ENCODE assay signal across 17 mouse cellular contexts in genomic region chr3:54657888-54658626, GRCm38 (mm10). TPM values are rescaled to one million over a fixed set of nuclear protein-coding genes. Genes with fewer than 3 reads are reported as not detected.
A peak's percentile ranks its signal among the peaks of the same experiment; 100 is the strongest.
DNase-seq lines count a peak whose midpoint lies in the region; ATAC-seq and TF ChIP-seq lines count a peak whose summit lies in the region.
"Had no signal": no experiment of that assay in that cellular context is flagged by ENCODE, and none has a peak within 500 bp of the region (broad histone marks: within the 10 kb centered on the region; RNA-seq: fewer than 3 reads in every experiment).

No protein-coding gene starts in this region.

- no peaks in the 10 kb centered on the region for H3K36me3 ChIP-seq in kidney, adult 2 months (ENCODE audit: control insufficient read depth, insufficient read depth, low read length)
- no peaks in the 10 kb centered on the region for H3K36me3 ChIP-seq in embryonic facial prominence, embryonic 10.5 days (replicated peaks)
- H3K36me3 ChIP-seq in heart, postnatal 0 days (replicated peaks; ENCODE audit: control insufficient read depth, insufficient read depth, low read length), result no peaks in the 10 kb centered on the region

- no peak overlapping the region for H3K9ac ChIP-seq in heart, postnatal 0 days (replicated peaks; ENCODE audit: low read depth, low read length)

- H3K4me3 ChIP-seq in kidney, adult 2 months (ENCODE audit: insufficient read depth, low read depth, low read length), result no peak overlapping the region
- no peak overlapping the region for H3K4me3 ChIP-seq in embryonic facial prominence, embryonic 10.5 days
- no peak overlapping the region for H3K4me3 ChIP-seq in heart, postnatal 0 days (ENCODE audit: low read depth, low read length)
- H3K4me3 ChIP-seq: erythroblast, embryonic 14.5 days had no signal

- no peaks in the 10 kb centered on the region for H3K27me3 ChIP-seq in kidney, adult 2 months (replicated peaks; ENCODE audit: control insufficient read depth, insufficient read depth, low read length)
- no peaks in the 10 kb centered on the region for H3K27me3 ChIP-seq in embryonic facial prominence, embryonic 10.5 days (replicated peaks; ENCODE audit: low read depth, poor library complexity, severe bottlenecking)
- no peaks in the 10 kb centered on the region for H3K27me3 ChIP-seq in heart, postnatal 0 days (ENCODE audit: control insufficient read depth, insufficient read depth, low read length)

- DNase-seq in kidney, adult 2 months, result peak; percentile 11
- no peak for DNase-seq in kidney, adult 18-20 months
- peak; percentile 46 for DNase-seq in Muller cell, postnatal 12 days (ENCODE audit: inconsistent ontology term)
- no peak for DNase-seq in embryonic facial prominence, embryonic 10.5 days (ENCODE audit: low spot score)
- DNase-seq in heart, postnatal 0 days (ENCODE audit: low spot score), result peak; percentile 20
- no peak for DNase-seq in right cerebral cortex, adult 2 months (ENCODE audit: low spot score in 2 of 2)
- DNase-seq in left cerebral cortex, postnatal 10 days (ENCODE audit: extremely low spot score in 1 of 2, low spot score in 2 of 2), result no peak
- DNase-seq: adrenal gland, adult 8-10 months; cerebellum, postnatal 14 days; lung, adult 18-20 months; right cerebral cortex, postnatal 25 days; thymus, postnatal 25 days had no signal

- TF ChIP-seq POLR2A in kidney, adult 2 months (IDR thresholded peaks at IDR 0.05; ENCODE audit: low read depth, low read length), result no peak

- no peak for TF ChIP-seq EP300 in heart, postnatal 0 days (IDR thresholded peaks at IDR 0.05; ENCODE audit: low read depth)

- H3K4me1 ChIP-seq in kidney, adult 2 months (ENCODE audit: control insufficient read depth, insufficient read depth, low read length), result 0 out of 2 replicates have a peak, but pooled peaks cover 4% of the 10 kb centered on the region
- H3K4me1 ChIP-seq in embryonic facial prominence, embryonic 10.5 days, result 0 out of 2 replicates have a peak, but pooled peaks cover 3% of the 10 kb centered on the region
- no peaks in the 10 kb centered on the region for H3K4me1 ChIP-seq in heart, postnatal 0 days (ENCODE audit: control insufficient read depth, insufficient read depth)

- intact Hi-C loops in left cerebral cortex, postnatal 10 days (cut with DNase I), result no loop called here

- H3K4me2 ChIP-seq in heart, postnatal 0 days (ENCODE audit: low read depth, low read length), result no peak overlapping the region

- WGBS in kidney, adult 2 months, result 77% methylated on average over 6 of the region's 6 CpGs
- WGBS in embryonic facial prominence, embryonic 10.5 days, result 82% methylated on average over 6 of the region's 6 CpGs
- 60% methylated on average over 6 of the region's 6 CpGs for WGBS in heart, postnatal 0 days

- no peaks in the 10 kb centered on the region for H3K9me3 ChIP-seq in embryonic facial prominence, embryonic 10.5 days
- no peaks in the 10 kb centered on the region for H3K9me3 ChIP-seq in heart, postnatal 0 days (replicated peaks; ENCODE audit: control insufficient read depth, low read length)

- no peak overlapping the region for H3K27ac ChIP-seq in kidney, adult 2 months (ENCODE audit: insufficient read depth, low read depth, low read length)
- peak overlapping the region; percentile 32; the same call in 1 of the 2 replicates for H3K27ac ChIP-seq in embryonic facial prominence, embryonic 10.5 days (replicated peaks)
- H3K27ac ChIP-seq in heart, postnatal 0 days (ENCODE audit: low read depth), result peak overlapping the region; percentile 15; the same call in 1 of the 2 replicates

- no peak for TF ChIP-seq CTCF in kidney, adult 2 months (conservative IDR thresholded peaks at IDR 0.05; ENCODE audit: insufficient read depth, insufficient read length, low read depth, low read length)
- TF ChIP-seq CTCF in heart, postnatal 0 days (IDR thresholded peaks at IDR 0.05; ENCODE audit: low read depth), result no peak

- peak; percentile 27; the same call in 1 of the 2 replicates for ATAC-seq in heart, postnatal 0 days (ENCODE audit: insufficient read depth, low read depth)

RNA-seq across cellular contexts. Expression of gene Supt20, which starts 34.5 kb away (rescaled TPM):
- 32.7 and 36.2 TPM in 2 replicates for polyA plus RNA-seq in kidney, adult 2 months (2012; rRNA removed)
- polyA plus RNA-seq in embryonic facial prominence, embryonic 10.5 days (2016; fragmentation: Nextera tagmentation; extraction: Ambion mirVana), result 114 and 115 TPM in 2 replicates
- total RNA-seq in heart, postnatal 0 days (2014; rRNA removed; ENCODE audit: low replicate concordance), result 27.0 and 31.4 TPM in 2 replicates
- polyA plus RNA-seq in heart, postnatal 0 days (2015; fragmentation: Nextera tagmentation; extraction: Ambion mirVana), result 30.5 and 31.2 TPM in 2 replicates
- 10 to 100 TPM; 45.7 to 54.1 TPM for total RNA-seq in left cerebral cortex, postnatal 10 days (2021)

RNA-seq across cellular contexts. Expression of gene Gm21958, which starts 56.1 kb away (rescaled TPM):
- polyA plus RNA-seq in kidney, adult 2 months (2012; rRNA removed), result not detected in 2 replicates
- 0.28 TPM in 1 of 2 replicates, not detected in the other for polyA plus RNA-seq in embryonic facial prominence, embryonic 10.5 days (2016; fragmentation: Nextera tagmentation; extraction: Ambion mirVana)
- total RNA-seq in heart, postnatal 0 days (2014; rRNA removed; ENCODE audit: low replicate concordance), result not detected in 2 replicates
- not detected in 2 replicates for polyA plus RNA-seq in heart, postnatal 0 days (2015; fragmentation: Nextera tagmentation; extraction: Ambion mirVana)
- total RNA-seq in left cerebral cortex, postnatal 10 days (2021), result not detected
- total RNA-seq: adrenal gland, adult 8-10 months; heart, postnatal 14 days; layer of hippocampus, postnatal 25 days; megakaryocyte progenitor cell, adult 5-6 weeks had no signal
- polyA plus RNA-seq: erythroblast, embryonic 14.5 days; frontal cortex, adult 2 months had no signal

Comparison
In these comparisons a context has a peak if more than half of its experiments do, and no peak if none do; other contexts are left out.
1. DNase-seq: peak in kidney, adult 2 months (single experiment), Muller cell, postnatal 12 days (single experiment) and heart, postnatal 0 days (single experiment); none in kidney, adult 18-20 months (single experiment), embryonic facial prominence, embryonic 10.5 days (single experiment), right cerebral cortex, adult 2 months (0 of 2) and left cerebral cortex, postnatal 10 days (0 of 2).